Mouse (Mus musculus) ES-Bruce4 (cell line): ENCODE results near the gene Angptl8. TPM values are rescaled to one million over a fixed set of nuclear protein-coding genes. Genes with fewer than 3 reads are reported as not detected.
A peak's percentile ranks its signal among the peaks of the same experiment; 100 is the strongest.
"Not testable (repeated sequence)": the region's sequence is repeated elsewhere in the genome, so short reads cannot be mapped to it uniquely, and the experiment has no call there.

Source experiments
- H3K27ac ChIP-seq: 2 replicates; pipeline ENCODE4 v1.5.1; 2012; ENCODE audit warnings: low read length, inconsistent platforms; ENCODE audit not compliant: insufficient read depth
- H3K27me3 ChIP-seq: 2 replicates; pipeline ENCODE4 v1.6.1; 2012; ENCODE audit warnings: mild to moderate bottlenecking, low read length, inconsistent platforms; ENCODE audit not compliant: control insufficient read depth, poor library complexity, insufficient read depth, severe bottlenecking
- H3K36me3 ChIP-seq: 2 replicates; pipeline ENCODE4 v1.6.1; 2012; ENCODE audit warnings: inconsistent platforms, mild to moderate bottlenecking, low read length, moderate library complexity; ENCODE audit not compliant: control insufficient read depth, poor library complexity, insufficient read depth, severe bottlenecking
- H3K4me1 ChIP-seq: one replicate; pipeline ENCODE4 v1.8.1; 2011; ENCODE audit warnings: low read length; ENCODE audit not compliant: control insufficient read depth, insufficient read depth
- H3K4me3 ChIP-seq: 2 replicates; pipeline ENCODE4 v1.5.1; 2011; ENCODE audit warnings: low read depth, mild to moderate bottlenecking, low read length
- H3K9ac ChIP-seq: 2 replicates; pipeline ENCODE4 v1.6.1; 2012; ENCODE audit warnings: low read depth, mild to moderate bottlenecking, inconsistent platforms; ENCODE audit not compliant: poor library complexity, severe bottlenecking
- H3K9me3 ChIP-seq: replicated peaks from 2 replicates; pipeline ENCODE4 v1.6.1; 2012; ENCODE audit warnings: mild to moderate bottlenecking, low read length, inconsistent platforms; ENCODE audit not compliant: control insufficient read depth, poor library complexity, insufficient read depth, severe bottlenecking
- CTCF ChIP-seq: IDR thresholded peaks from one replicate; pipeline ENCODE4 v1.8.1; 2011; ENCODE audit warnings: low read depth, low read length
- EP300 ChIP-seq: IDR thresholded peaks from 2 replicates; pipeline ENCODE4 v1.6.1; 2011; ENCODE audit warnings: low read depth, low read length; ENCODE audit not compliant: insufficient read depth
- POLR2A ChIP-seq: IDR thresholded peaks from one replicate; pipeline ENCODE4 v1.8.1; 2011; ENCODE audit warnings: low read length; ENCODE audit not compliant: insufficient read depth
- polyA plus RNA-seq: library from polyadenylated mRNA; stranded (reverse); fragments of >200 nt; gene quantifications from 2 replicates; pipeline ENCODE4 v1.2.4, GENCODE M21; 2011; ENCODE audit warnings: low read depth; ENCODE audit not compliant: missing spikeins, insufficient read depth, insufficient read length

The Angptl8 gene
- polyA plus RNA-seq, 1 experiment = not detected

- TF ChIP-seq CTCF (no peak), EP300 (no peak), POLR2A (no peak)
- Histone ChIP-seq H3K4me3 (no peak overlapping the region), H3K9ac (no peak overlapping the region), H3K9me3 (0 out of 2 replicates have a peak, but pooled peaks cover 4% of the 10 kb centered on the region), H3K4me1 (peaks cover 4% of the 10 kb centered on the region), H3K27ac (no peak overlapping the region), H3K27me3 (no peaks in the 10 kb centered on the region), H3K36me3 (no peaks in the 10 kb centered on the region)
Observed at GRCm38 (mm10) chr9:21862181-21862580, 26.9 kb downstream of the Angptl8 start.

- Histone ChIP-seq H3K4me3 (no peak overlapping the region), H3K27ac (peak overlapping the region; percentile 41; the same call in 1 of the 2 replicates), H3K27me3 (no peaks in the 10 kb centered on the region), H3K36me3 (no peaks in the 10 kb centered on the region), H3K4me1 (peaks cover 2% of the 10 kb centered on the region), H3K9ac (no peak overlapping the region), H3K9me3 (0 out of 2 replicates have a peak, but pooled peaks cover 4% of the 10 kb centered on the region)
- no peak for TF ChIP-seq EP300
Observed at GRCm38 (mm10) chr9:21865673-21866398, 30.5 kb downstream of the Angptl8 start.

GRCm38 (mm10) chr9:21866641-21867040, 31.3 kb downstream of the Angptl8 start:
- Histone ChIP-seq H3K27ac (peak overlapping the region; percentile 41), H3K36me3 (no peaks in the 10 kb centered on the region), H3K4me3 (no peak overlapping the region), H3K9me3 (0 out of 2 replicates have a peak, but pooled peaks cover 4% of the 10 kb centered on the region), H3K9ac (no peak overlapping the region), H3K4me1 (peaks cover 2% of the 10 kb centered on the region), H3K27me3 (no peaks in the 10 kb centered on the region)
- TF ChIP-seq EP300 (0 out of 2 replicates have a peak, but pooled peaks have one; percentile 14), POLR2A (no peak)

DNA sequence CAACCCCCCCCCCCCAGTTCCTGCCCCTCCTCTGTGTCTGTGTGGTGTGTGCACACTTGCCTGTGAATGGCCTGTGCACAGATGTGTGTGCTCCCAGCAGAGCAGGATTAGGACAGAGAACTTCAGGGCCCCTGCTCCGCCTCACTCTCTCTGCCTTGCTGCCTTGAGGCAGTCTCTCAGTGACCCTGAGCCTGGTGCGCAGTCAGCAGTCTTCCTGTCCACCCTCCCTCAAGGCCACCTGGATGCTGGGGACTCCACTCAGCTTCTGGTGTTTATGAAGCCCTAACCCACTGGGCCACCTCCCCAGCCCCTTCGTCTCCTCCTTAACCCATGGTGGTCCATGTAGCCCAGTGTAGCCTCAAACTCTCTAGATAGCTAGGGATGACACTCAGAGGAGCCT, 32.4 kb downstream of the Angptl8 start:
- Histone ChIP-seq H3K27ac (no peak overlapping the region), H3K4me1 (peaks cover 2% of the 10 kb centered on the region), H3K9ac (no peak overlapping the region), H3K27me3 (no peaks in the 10 kb centered on the region), H3K9me3 (no peaks in the 10 kb centered on the region), H3K4me3 (no peak overlapping the region), H3K36me3 (no peaks in the 10 kb centered on the region)
- TF ChIP-seq CTCF (no peak), EP300 (no peak), POLR2A (no peak)

DNA sequence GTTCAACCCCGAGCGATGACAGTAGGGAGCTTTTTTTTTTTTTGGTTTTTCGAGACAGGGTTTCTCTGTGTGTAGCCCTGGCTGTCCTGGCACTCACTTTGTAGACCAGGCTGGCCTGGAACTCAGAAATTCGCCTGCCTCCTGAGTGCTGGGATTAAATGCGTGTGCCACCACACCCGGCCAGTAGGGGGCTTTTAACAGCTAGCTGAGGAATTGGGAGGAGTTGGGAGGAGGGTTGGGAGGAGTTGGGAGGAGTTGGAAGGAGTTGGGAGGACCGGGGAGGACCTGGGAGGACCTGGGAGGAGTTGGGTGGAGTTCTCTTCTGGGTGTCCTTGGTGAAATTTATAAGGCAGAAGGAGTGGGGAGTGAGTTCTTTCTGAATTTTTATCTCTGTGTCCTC, 34.0 kb downstream of the Angptl8 start:
- not testable (repeated sequence) for H3K4me3 ChIP-seq, H3K9ac ChIP-seq, H3K9me3 ChIP-seq, H3K4me1 ChIP-seq, H3K36me3 ChIP-seq, H3K27me3 ChIP-seq, H3K27ac ChIP-seq
- TF ChIP-seq CTCF = peak; percentile 27

GRCm38 (mm10) chr9:21870879-21871524, 35.7 kb downstream of the Angptl8 start:
- Histone ChIP-seq H3K36me3 (no peaks in the 10 kb centered on the region), H3K4me1 (no peaks in the 10 kb centered on the region), H3K9me3 (no peaks in the 10 kb centered on the region), H3K4me3 (0 out of 2 replicates have a peak overlapping the region, but pooled peaks have one; percentile 34), H3K9ac (no peak overlapping the region), H3K27me3 (no peaks in the 10 kb centered on the region), H3K27ac (no peak overlapping the region)
- TF ChIP-seq POLR2A (no peak), CTCF (peak; percentile 85)
